Mouse (Mus musculus) kidney, embryonic 15.5 days (tissue): ENCODE data around the gene Smpd2. TPM values are rescaled to one million over a fixed set of nuclear protein-coding genes. Genes with fewer than 3 reads are reported as not detected.

Experiments
- ATAC-seq: fragments of 200-750 bp; cut with Nextera tagmentation; replicated peaks from 2 replicates; pipeline ENCODE4 v1.8.0; 2017; ENCODE audit warnings: moderate TSS enrichment; ENCODE audit not compliant: low FRiP score
- H3K27ac ChIP-seq: fragments of 300-500 bp; sonication (generic); 2 replicates; pipeline ENCODE4 v1.5.1; 2015; ENCODE audit warnings: mild to moderate bottlenecking, inconsistent platforms
- H3K27me3 ChIP-seq: fragments of 300-500 bp; sonication (generic); 2 replicates; pipeline ENCODE4 v1.6.1; 2015; ENCODE audit warnings: inconsistent platforms
- H3K36me3 ChIP-seq: fragments of 300-500 bp; sonication (generic); 2 replicates; pipeline ENCODE4 v1.6.1; 2015; ENCODE audit warnings: inconsistent platforms
- H3K4me1 ChIP-seq: fragments of 300-500 bp; sonication (generic); 2 replicates; pipeline ENCODE4 v1.6.1; 2015; ENCODE audit warnings: inconsistent platforms
- H3K4me2 ChIP-seq: fragments of 300-500 bp; sonication (generic); 2 replicates; pipeline ENCODE4 v1.6.1; 2015; ENCODE audit warnings: moderate library complexity, mild to moderate bottlenecking, inconsistent platforms
- H3K4me3 ChIP-seq: fragments of 300-500 bp; sonication (generic); replicated peaks from 2 replicates; pipeline ENCODE4 v1.5.1; 2015; ENCODE audit warnings: mild to moderate bottlenecking, inconsistent platforms
- H3K9ac ChIP-seq: fragments of 300-500 bp; sonication (generic); 2 replicates; pipeline ENCODE4 v1.6.1; 2015; ENCODE audit warnings: mild to moderate bottlenecking, inconsistent platforms
- H3K9me3 ChIP-seq: fragments of 300-500 bp; sonication (generic); replicated peaks from 2 replicates; pipeline ENCODE4 v1.6.1; 2016; ENCODE audit warnings: inconsistent platforms
- WGBS: fragments of 180-500 bp; shearing (Covaris S2); methylation state at CpG from one replicate; pipeline ENCODE4 v1.1.7; 2015; ENCODE audit warnings: mixed read lengths; 5-methylcytosine and 5-hydroxymethylcytosine counted together
- polyA plus RNA-seq: library from polyadenylated mRNA; unstranded; fragments of >200 nt; fragmentation: Nextera tagmentation; extraction: Ambion mirVana; gene quantifications from 2 replicates; pipeline ENCODE4 v1.2.1, GENCODE M21; 2015

Gene Smpd2
- polyA plus RNA-seq, 1 experiment from 2014 or later, result 72.0 TPM

- Histone ChIP-seq H3K4me1 (peaks cover 22% of the 10 kb centered on the region), H3K27ac (no peak overlapping the region), H3K36me3 (no peaks in the 10 kb centered on the region), H3K27me3 (no peaks in the 10 kb centered on the region), H3K9ac (no peak overlapping the region), H3K9me3 (no peaks in the 10 kb centered on the region), H3K4me3 (no peak overlapping the region), H3K4me2 (no peak overlapping the region)
- WGBS, result 71% methylated on average over 5 of the region's 5 CpGs
- ATAC-seq, result no peak
Observed at GRCm38 (mm10) chr10:41472962-41473481, 17.1 kb downstream of the Smpd2 start.

GRCm38 (mm10) chr10:41472534-41472933 lies 17.6 kb downstream of the Smpd2 start:
- no peaks in the 10 kb centered on the region for H3K27me3 ChIP-seq
- H3K36me3 ChIP-seq, result no peaks in the 10 kb centered on the region
- peaks cover 19% of the 10 kb centered on the region for H3K4me1 ChIP-seq
- no peak overlapping the region for H3K4me2 ChIP-seq
- H3K9me3 ChIP-seq, result no peaks in the 10 kb centered on the region
- no peak overlapping the region for H3K4me3 ChIP-seq
- no peak overlapping the region for H3K27ac ChIP-seq
- ATAC-seq, result no peak
- H3K9ac ChIP-seq, result no peak overlapping the region

- no peaks in the 10 kb centered on the region for H3K27me3 ChIP-seq
Observed at GRCm38 (mm10) chr10:41470693-41471092, 19.5 kb downstream of the Smpd2 start.

GRCm38 (mm10) chr10:41467325-41467724 lies 22.8 kb downstream of the Smpd2 start:
- Histone ChIP-seq H3K9ac (no peak overlapping the region), H3K27me3 (no peaks in the 10 kb centered on the region), H3K36me3 (peaks cover 32% of the 10 kb centered on the region), H3K4me2 (no peak overlapping the region), H3K9me3 (no peaks in the 10 kb centered on the region), H3K4me3 (no peak overlapping the region), H3K4me1 (no peaks in the 10 kb centered on the region; the same call in 1 of the 2 replicates), H3K27ac (no peak overlapping the region)
- WGBS, result 29% methylated on average over 6 of the region's 6 CpGs
- no peak for ATAC-seq

More at GRCm38 (mm10) chr10:41470693-41471092, 19.5 kb downstream of the Smpd2 start:
- no peak for ATAC-seq
- Histone ChIP-seq H3K4me2 (no peak overlapping the region), H3K4me1 (peaks cover under 1% of the 10 kb centered on the region), H3K9ac (no peak overlapping the region), H3K4me3 (no peak overlapping the region), H3K9me3 (no peaks in the 10 kb centered on the region), H3K36me3 (peaks cover 6% of the 10 kb centered on the region), H3K27ac (no peak overlapping the region)
- 80% methylated on average over 3 of the region's 3 CpGs for WGBS

GRCm38 (mm10) chr10:41464401-41464955 lies 25.7 kb downstream of the Smpd2 start:
- H3K27me3 ChIP-seq, result no peaks in the 10 kb centered on the region
- ATAC-seq, result no peak
- H3K9ac ChIP-seq, result no peak overlapping the region
- H3K4me2 ChIP-seq, result no peak overlapping the region
- H3K36me3 ChIP-seq, result peaks cover 47% of the 10 kb centered on the region
- WGBS, result 57% methylated on average over 15 of the region's 15 CpGs
- no peaks in the 10 kb centered on the region for H3K9me3 ChIP-seq
- H3K27ac ChIP-seq, result no peak overlapping the region
- no peak overlapping the region for H3K4me3 ChIP-seq
- H3K4me1 ChIP-seq, result no peaks in the 10 kb centered on the region; the same call in 1 of the 2 replicates

GRCm38 (mm10) chr10:41461057-41461722 lies 29.0 kb downstream of the Smpd2 start:
- no peaks in the 10 kb centered on the region for H3K4me1 ChIP-seq
- no peak overlapping the region for H3K4me2 ChIP-seq
- no peaks in the 10 kb centered on the region for H3K27me3 ChIP-seq
- peaks cover 73% of the 10 kb centered on the region for H3K36me3 ChIP-seq
- no peak for ATAC-seq
- no peak overlapping the region for H3K9ac ChIP-seq
- H3K27ac ChIP-seq, result no peak overlapping the region
- H3K4me3 ChIP-seq, result no peak overlapping the region
- WGBS, result 81% methylated on average over 3 of the region's 3 CpGs
- no peaks in the 10 kb centered on the region for H3K9me3 ChIP-seq

GRCm38 (mm10) chr10:41460501-41460900 lies 29.7 kb downstream of the Smpd2 start:
- H3K9ac ChIP-seq, result no peak overlapping the region
- no peak overlapping the region for H3K4me2 ChIP-seq
- no peak overlapping the region for H3K4me3 ChIP-seq
- no peaks in the 10 kb centered on the region for H3K9me3 ChIP-seq
- no peaks in the 10 kb centered on the region for H3K27me3 ChIP-seq
- ATAC-seq, result no peak
- no peak overlapping the region for H3K27ac ChIP-seq
- peaks cover 74% of the 10 kb centered on the region for H3K36me3 ChIP-seq
- 13% methylated on average over 2 of the region's 2 CpGs for WGBS
- no peaks in the 10 kb centered on the region for H3K4me1 ChIP-seq

GRCm38 (mm10) chr10:41459990-41460389 lies 30.2 kb downstream of the Smpd2 start:
- WGBS, result 82% methylated on average over 4 of the region's 4 CpGs
- H3K4me3 ChIP-seq, result no peak overlapping the region

GRCm38 (mm10) chr10:41452791-41453190 lies 37.4 kb downstream of the Smpd2 start:
- peaks cover 26% of the 10 kb centered on the region for H3K4me1 ChIP-seq
- no peak overlapping the region for H3K27ac ChIP-seq
- no peak overlapping the region for H3K4me3 ChIP-seq
- H3K27me3 ChIP-seq, result no peaks in the 10 kb centered on the region
- ATAC-seq, result no peak
- H3K4me2 ChIP-seq, result no peak overlapping the region
- H3K36me3 ChIP-seq, result peaks cover 49% of the 10 kb centered on the region
- 91% methylated on average over 3 of the region's 3 CpGs for WGBS
- no peaks in the 10 kb centered on the region for H3K9me3 ChIP-seq
- no peak overlapping the region for H3K9ac ChIP-seq

More at GRCm38 (mm10) chr10:41459990-41460389, 30.2 kb downstream of the Smpd2 start:
- no peak overlapping the region for H3K27ac ChIP-seq
- H3K27me3 ChIP-seq, result no peaks in the 10 kb centered on the region
- no peak for ATAC-seq
- 0 out of 2 replicates have a peak, but pooled peaks cover under 1% of the 10 kb centered on the region for H3K4me1 ChIP-seq
- H3K36me3 ChIP-seq, result peaks cover 76% of the 10 kb centered on the region
- H3K9ac ChIP-seq, result no peak overlapping the region
- H3K9me3 ChIP-seq, result no peaks in the 10 kb centered on the region
- no peak overlapping the region for H3K4me2 ChIP-seq

- H3K4me3 ChIP-seq, result peak overlapping the region; percentile 96; the same call in 1 of the 2 replicates
- H3K9ac ChIP-seq, result no peak overlapping the region
- H3K4me1 ChIP-seq, result peaks cover 26% of the 10 kb centered on the region
- 86% methylated on average over 9 of the region's 9 CpGs for WGBS
- H3K27me3 ChIP-seq, result no peaks in the 10 kb centered on the region
- no peak overlapping the region for H3K27ac ChIP-seq
- H3K4me2 ChIP-seq, result 0 out of 2 replicates have a peak overlapping the region, but pooled peaks have one; percentile 76
- H3K9me3 ChIP-seq, result no peaks in the 10 kb centered on the region
- peaks cover 43% of the 10 kb centered on the region for H3K36me3 ChIP-seq
- no peak for ATAC-seq
Observed at GRCm38 (mm10) chr10:41451656-41452055, 38.5 kb downstream of the Smpd2 start.

- peak overlapping the region; percentile 92 for H3K9ac ChIP-seq
- H3K4me1 ChIP-seq, result peaks cover 26% of the 10 kb centered on the region
- H3K27ac ChIP-seq, result peak overlapping the region; percentile 88
- H3K27me3 ChIP-seq, result no peaks in the 10 kb centered on the region
- peak overlapping the region; percentile 76 for H3K4me2 ChIP-seq
- peaks cover 36% of the 10 kb centered on the region for H3K36me3 ChIP-seq
- 52% methylated on average over 18 of the region's 18 CpGs for WGBS
- no peaks in the 10 kb centered on the region for H3K9me3 ChIP-seq
- peak; percentile 9; the same call in 1 of the 2 replicates for ATAC-seq
- H3K4me3 ChIP-seq, result peak overlapping the region; percentile 96
Observed at GRCm38 (mm10) chr10:41450780-41451522, 39.2 kb downstream of the Smpd2 start.
